Mouse (Mus musculus) hindbrain, embryonic 14.5 days (tissue): ENCODE data around the gene Cpeb1. TPM values are rescaled to one million over a fixed set of nuclear protein-coding genes. Genes with fewer than 3 reads are reported as not detected.

ENCODE experiments used
- ATAC-seq: fragments of 200-750 bp; cut with Nextera tagmentation; 2 replicates; pipeline ENCODE4 v1.8.0; 2017; ENCODE audit warnings: moderate number of reproducible peaks, mild to moderate bottlenecking, moderate TSS enrichment, moderate library complexity; ENCODE audit not compliant: low FRiP score
- DNase-seq: peaks from one replicate; pipeline ENCODE4 v3.0.0-alpha.2; 2015; ENCODE audit warnings: low spot score
- H3K27ac ChIP-seq: fragments of 300-500 bp; sonication (generic); 2 replicates; pipeline ENCODE4 v1.5.1; 2014; ENCODE audit warnings: mild to moderate bottlenecking, moderate library complexity
- H3K27me3 ChIP-seq: fragments of 300-500 bp; sonication (generic); 2 replicates; pipeline ENCODE4 v1.6.1; 2014; ENCODE audit warnings: mild to moderate bottlenecking, low read length, mixed read lengths; ENCODE audit not compliant: control insufficient read depth, insufficient read depth
- H3K36me3 ChIP-seq: fragments of 300-500 bp; sonication (generic); replicated peaks from 2 replicates; pipeline ENCODE4 v1.6.1; 2014; ENCODE audit not compliant: control insufficient read depth, insufficient read depth
- H3K4me1 ChIP-seq: fragments of 300-500 bp; sonication (generic); replicated peaks from 2 replicates; pipeline ENCODE4 v1.6.1; 2014; ENCODE audit warnings: antibody characterized with exemption, low read length, mixed read lengths; ENCODE audit not compliant: control insufficient read depth, insufficient read depth
- H3K4me2 ChIP-seq: fragments of 300-500 bp; sonication (generic); replicated peaks from 2 replicates; pipeline ENCODE4 v1.6.1; 2014; ENCODE audit warnings: mild to moderate bottlenecking, moderate library complexity
- H3K4me3 ChIP-seq: fragments of 300-500 bp; sonication (generic); replicated peaks from 2 replicates; pipeline ENCODE4 v1.5.1; 2014; ENCODE audit warnings: mild to moderate bottlenecking, low read length
- H3K9ac ChIP-seq: fragments of 300-500 bp; sonication (generic); 2 replicates; pipeline ENCODE4 v1.6.1; 2014
- H3K9me3 ChIP-seq: fragments of 300-500 bp; sonication (generic); 2 replicates; pipeline ENCODE4 v1.6.1; 2016; ENCODE audit warnings: low read length; ENCODE audit not compliant: control insufficient read depth
- WGBS: fragments of 180-500 bp; shearing (Covaris S2); extraction: QIAGEN DNeasy Blood & Tissue Kit; methylation state at CpG from one replicate; pipeline ENCODE4 v1.1.7; 2014; 5-methylcytosine and 5-hydroxymethylcytosine counted together
- polyA plus RNA-seq: library from polyadenylated mRNA; unstranded; fragments of >200 nt; fragmentation: Nextera tagmentation; extraction: Ambion mirVana; gene quantifications from 2 replicates; pipeline ENCODE4 v1.2.1, GENCODE M21; 2014

The Cpeb1 gene
- polyA plus RNA-seq, 1 experiment from 2014 or later, result 6.2 TPM

GRCm38 (mm10) chr7:81298206-81298605 is 157.1 kb downstream of the Cpeb1 start:
- no peak overlapping the region for H3K4me2 ChIP-seq
- no peak overlapping the region for H3K9ac ChIP-seq
- H3K27me3 ChIP-seq, result no peaks in the 10 kb centered on the region
- no peaks in the 10 kb centered on the region for H3K9me3 ChIP-seq
- H3K4me1 ChIP-seq, result 0 out of 2 replicates have a peak, but pooled peaks cover 4% of the 10 kb centered on the region
- DNase-seq (no peak), ATAC-seq (no peak)
- no peak overlapping the region for H3K27ac ChIP-seq
- 38% methylated on average over 6 of the region's 6 CpGs for WGBS
- no peaks in the 10 kb centered on the region for H3K36me3 ChIP-seq
- H3K4me3 ChIP-seq, result no peak overlapping the region

Other genes with a start within 250 kb of the Cpeb1 start
- gene Pde8a, start 241.9 kb downstream of the Cpeb1 start, polyA plus RNA-seq, result 2.6 and 2.9 TPM in 2 replicates
- gene Rps17, start 110.2 kb downstream of the Cpeb1 start, polyA plus RNA-seq, result 653 and 807 TPM in 2 replicates
- gene Ap3b2, start 38.5 kb upstream of the Cpeb1 start, polyA plus RNA-seq, result 120 and 128 TPM in 2 replicates
- gene BC048679, start 42.8 kb upstream of the Cpeb1 start, polyA plus RNA-seq, result not detected in 2 replicates
- 0.10 and 0.21 TPM in 2 replicates for gene Fsd2, start 111.5 kb upstream of the Cpeb1 start, polyA plus RNA-seq
- 8.5 and 9.9 TPM in 2 replicates for gene Whamm, start 115.8 kb upstream of the Cpeb1 start, polyA plus RNA-seq